Mouse (Mus musculus) c-Kit-positive CD71-negative TER-119-negative erythroid progenitor cells, embryonic 14.5 days (primary cell): Measurements from ENCODE around the gene Pias1.
"Not testable (repeated sequence)": the region's sequence is repeated elsewhere in the genome, so short reads cannot be mapped to it uniquely, and the experiment has no call there.

Experiments used
- DNase-seq: peaks from one replicate; pipeline ENCODE4 v3.0.0-alpha.2; 2013; ENCODE audit warnings: low read depth

Gene Pias1

DNA sequence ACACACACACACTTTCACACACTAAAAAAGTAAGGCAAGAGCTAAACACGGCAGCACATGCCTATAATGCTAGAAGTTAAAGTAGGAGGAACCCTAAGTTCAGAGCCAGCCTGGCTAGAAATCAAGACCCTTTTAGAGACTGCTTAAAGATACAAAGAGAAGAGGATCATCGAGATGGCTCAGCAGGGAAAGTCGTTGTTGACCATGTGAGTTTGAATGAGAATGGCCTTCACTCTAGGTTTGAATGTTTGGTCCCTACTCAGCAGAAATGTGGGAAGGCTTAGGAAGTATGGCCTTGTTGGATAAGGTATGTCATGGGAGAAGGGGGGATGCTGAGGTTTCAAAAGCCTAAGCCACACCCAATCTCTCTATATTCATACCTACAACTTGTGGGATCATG is 46.8 kb downstream of the Pias1 start:
- no peak for DNase-seq

DNA sequence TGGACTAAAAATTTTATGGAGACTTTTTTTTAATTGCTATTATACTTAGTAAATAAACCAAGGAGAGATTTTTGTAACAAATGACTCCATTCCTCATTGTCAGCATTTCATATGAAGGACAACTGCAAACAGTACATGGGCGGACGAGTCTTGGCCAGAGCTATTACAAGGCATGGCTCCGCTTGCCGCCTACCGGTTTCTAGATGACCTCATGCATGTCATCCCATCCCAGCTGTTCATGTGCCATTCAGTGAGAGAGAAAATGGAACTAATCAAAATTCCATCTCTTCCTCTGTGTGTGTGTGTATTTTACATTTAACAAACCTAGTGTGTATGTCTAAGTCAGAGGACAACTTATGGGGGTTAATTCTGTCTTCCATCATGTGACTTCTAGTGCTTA is 51.9 kb downstream of the Pias1 start:
- DNase-seq: no peak

DNA sequence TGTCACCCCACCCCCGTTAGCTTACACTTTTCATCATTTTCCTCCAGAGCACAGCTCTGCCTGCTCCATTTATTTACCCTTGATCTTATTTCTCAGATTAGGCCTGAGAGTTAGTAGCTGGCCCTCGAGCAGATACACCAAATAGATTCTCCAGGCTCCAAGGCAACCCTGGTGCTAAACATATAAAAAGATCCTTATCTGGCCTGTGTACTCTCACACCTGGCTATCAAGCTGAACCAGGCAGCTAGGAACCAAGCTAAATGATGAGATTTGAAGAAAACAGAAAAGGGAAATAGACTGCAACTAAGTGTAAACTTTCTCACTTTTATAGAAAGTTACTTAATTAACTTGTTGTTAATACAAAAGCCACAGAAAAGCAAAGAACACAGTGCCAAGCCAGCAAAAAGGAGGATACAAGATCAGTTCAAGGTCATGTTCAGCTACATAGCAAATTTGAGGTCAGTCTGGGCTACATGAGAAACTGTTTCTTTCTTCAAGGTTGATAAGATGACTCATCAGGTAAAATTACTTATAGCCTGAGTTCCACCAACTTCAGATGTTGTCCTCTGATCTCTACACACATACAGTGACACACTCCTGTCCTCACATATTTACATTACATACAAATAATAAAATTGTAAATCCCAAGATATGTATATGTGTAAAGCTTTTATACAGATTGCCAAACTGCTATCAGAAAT is 52.9 kb downstream of the Pias1 start:
- DNase-seq: no peak

DNA sequence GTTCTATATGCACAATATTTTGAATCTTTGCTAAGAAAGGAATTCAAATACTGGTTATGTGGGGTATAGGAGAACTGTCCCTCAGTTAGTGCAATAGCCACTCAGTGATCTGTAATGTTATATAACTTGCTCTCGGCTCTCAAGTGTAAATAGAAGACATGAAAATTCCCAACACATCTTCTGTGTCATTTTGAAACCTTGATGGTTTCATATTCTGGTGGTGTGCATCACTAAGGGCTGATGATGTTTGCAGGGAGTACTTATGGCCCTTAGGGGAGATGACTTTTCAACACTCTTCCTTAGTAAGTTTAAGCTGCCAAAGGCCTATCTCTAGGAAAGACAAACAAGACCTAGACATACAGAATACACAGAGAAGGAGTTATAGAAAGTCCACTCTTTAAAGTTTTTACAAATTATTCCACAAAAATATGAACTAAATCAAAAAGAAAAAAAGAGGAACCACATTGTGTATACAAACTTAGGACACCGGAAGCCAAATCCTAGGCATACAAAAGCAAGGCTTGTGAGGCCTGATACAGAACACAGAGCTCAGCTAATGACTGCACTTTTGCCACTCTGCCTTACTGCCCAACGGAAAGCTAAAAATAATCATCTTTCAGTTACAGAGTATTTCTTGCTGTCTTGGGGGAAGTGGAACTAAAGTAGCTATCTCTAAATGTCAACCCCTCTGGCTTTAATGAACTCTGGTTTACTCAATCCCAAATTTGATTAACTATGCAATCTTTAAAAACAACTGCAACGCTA is 55.0 kb downstream of the Pias1 start:
- DNase-seq: no peak

DNA sequence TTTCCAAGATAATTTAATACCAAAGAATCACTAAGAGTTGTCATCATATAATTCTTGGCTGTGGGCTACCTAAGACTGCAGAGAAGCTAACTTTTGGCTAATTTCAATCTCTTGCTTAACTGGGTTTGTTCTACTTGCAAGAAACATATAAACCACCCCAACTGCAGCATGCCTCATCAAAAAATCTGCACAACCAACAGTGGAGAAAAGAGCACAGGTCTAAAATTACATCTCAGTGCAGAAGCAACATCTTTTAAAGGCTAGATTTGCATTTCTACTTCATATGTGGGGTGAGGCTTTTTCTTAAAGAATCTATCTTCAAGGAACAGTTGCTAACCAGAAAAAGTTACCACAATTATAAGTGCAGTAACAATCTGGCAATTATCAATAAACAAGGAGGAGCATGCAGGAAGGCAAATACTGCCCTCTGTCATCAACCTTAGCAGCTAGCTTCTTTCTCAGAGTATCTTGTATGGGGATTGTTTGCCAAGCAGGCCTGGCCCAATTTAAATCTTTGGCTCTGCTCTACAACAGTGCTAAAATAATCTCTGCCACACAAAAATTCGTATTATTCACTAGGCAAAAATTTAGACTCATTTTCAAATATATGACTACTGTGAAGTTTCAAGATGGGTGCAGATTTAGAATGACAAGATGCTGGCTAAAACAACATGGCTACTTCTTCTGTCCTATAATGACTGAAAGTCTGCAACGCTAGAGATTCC is 62.7 kb downstream of the Pias1 start:
- no peak for DNase-seq

DNA sequence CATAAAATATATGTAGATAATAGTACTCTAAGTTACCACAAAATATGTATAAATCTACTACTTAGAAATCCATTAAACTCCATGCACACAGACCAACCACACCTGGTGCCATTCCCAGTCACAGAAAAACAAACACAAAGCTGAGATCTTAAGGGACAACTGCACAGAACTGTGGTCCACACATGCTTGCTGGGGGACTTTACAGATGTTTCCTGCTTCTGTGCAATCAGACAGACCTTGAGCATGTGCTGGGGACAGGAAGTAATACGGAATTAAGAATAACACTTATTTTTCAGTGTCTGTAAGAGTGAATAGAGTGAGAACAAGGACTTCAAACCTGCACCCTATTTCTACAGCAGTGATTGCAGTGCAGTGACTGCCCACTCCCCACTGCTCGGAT is 66.8 kb downstream of the Pias1 start:
- DNase-seq: no peak

DNA sequence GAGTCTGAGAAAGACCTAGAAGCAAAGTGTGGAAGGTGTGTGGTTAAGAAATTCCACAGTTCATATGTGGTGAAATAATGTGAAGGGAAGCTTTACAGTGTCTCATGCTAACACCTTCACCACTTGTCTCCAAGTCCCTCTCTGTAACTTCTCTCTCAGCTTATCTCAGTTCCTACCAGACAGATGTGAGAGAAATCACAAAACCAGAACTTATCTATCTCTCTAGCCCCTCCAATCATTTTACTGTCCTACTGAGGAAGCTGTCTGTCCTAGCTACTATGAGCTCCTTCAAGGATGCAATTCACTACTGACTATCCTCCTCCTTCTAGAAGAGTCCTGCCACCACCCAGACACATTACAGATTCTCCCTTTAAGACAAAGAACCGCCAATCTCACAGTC is 70.7 kb downstream of the Pias1 start:
- no peak for DNase-seq

DNA sequence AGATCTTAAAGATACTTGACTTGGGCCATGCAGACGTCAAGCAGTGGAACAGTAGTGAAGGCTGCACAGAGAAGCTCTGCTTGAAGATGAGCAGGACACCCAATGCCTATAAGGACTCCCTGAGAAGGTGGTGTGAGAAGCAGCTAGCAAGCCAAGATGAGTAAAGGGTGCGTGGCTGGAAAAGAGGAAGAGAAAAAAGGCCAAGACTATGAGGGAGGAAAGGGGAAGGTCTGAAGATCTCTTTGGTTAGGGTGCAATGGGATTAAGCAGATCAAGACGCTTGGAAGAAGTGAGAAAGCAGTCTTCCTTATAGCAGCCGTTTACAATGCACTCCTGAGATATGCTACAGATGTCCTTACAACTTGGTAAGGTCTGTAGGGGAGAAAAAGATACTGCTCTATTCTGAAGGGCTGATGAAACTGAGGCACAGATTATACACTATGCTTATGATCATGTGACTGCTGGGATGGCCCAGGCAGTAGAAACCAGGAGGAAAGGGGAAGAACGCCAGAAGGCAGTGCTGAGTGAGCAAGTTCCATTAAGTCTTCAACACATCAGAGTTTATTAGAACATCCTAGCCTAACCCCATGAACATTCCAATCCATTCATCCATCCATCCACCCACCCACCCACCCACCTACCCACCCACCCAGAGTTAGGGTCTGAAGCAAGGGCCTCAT is 74.2 kb downstream of the Pias1 start:
- DNase-seq: no peak

DNA sequence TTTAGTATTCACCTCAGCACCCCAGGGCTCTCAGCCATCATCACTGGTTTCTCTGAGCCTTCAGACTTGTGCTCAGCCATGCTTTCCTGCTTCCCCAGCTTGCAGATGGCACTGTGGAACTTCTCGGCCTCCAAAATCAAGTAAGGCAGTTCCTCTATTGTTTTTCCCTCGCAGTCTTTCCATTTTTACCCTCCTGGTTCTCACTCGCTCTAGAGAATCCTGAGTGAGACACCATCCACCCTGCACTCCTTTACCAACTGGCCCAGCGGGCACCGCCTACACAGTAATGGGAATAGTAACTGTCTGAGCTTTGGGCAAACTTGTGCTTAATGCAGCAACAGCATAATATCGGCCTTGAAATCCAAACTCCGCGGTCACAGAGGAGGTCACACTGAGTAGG is 82.7 kb downstream of the Pias1 start:
- DNase-seq: no peak

DNA sequence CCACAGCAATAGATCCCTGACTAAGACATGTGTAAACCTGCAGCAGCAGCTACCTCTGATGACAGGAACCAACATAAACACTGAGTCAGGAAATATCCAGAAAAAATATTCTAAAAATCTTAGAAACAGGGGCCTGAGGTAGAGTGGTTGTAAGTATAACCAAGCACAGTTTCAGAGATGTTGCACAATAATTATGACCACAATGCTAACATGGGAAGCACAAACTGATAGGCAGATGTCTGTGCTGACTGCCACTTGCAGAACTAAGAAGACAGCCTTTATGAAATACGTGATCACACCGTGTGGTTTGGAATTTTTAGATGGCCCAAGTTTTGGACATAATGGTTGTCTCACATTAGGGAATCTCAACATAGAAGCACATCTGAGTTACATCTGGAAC is 83.9 kb downstream of the Pias1 start:
- DNase-seq: no peak

DNA sequence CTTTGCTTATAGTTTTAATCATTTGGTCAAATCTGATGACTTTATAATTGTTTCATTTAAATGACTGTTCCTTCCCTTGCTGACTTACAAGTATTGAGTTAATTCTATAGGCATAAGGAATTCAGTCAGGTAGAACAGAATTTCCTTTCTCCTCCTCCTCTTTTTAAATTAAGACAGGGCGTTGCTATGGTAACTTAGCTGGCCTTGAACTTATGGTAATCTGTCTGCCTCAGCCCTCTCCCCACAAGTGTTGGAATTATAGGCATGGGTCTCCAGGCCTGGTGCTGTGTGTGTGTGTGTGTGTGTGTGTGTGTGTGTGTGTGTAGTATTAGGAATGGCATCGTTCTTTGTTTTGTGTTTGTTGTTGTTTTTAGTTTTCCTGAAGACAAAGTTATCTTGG is 86.0 kb downstream of the Pias1 start:
- no peak for DNase-seq

DNA sequence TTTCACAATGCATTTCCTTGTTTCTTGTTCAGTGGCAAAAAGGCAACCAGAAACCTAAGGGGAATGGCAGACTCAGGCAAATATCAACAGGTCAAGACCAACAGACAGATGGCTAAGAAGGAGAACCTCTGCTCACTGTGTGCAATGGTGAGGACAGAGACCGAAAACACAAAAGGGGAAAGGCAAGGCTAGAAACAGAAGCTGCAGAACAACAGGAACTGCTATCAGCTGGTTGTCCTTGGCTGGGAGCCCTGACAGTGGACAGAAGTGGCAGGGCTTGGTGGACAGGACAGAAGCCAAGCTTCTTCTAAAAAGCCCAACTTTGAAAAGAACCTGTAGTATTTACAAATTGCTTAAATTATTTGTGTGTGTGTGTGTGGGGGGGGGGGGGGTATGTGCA is 93.2 kb downstream of the Pias1 start:
- DNase-seq: no peak

DNA sequence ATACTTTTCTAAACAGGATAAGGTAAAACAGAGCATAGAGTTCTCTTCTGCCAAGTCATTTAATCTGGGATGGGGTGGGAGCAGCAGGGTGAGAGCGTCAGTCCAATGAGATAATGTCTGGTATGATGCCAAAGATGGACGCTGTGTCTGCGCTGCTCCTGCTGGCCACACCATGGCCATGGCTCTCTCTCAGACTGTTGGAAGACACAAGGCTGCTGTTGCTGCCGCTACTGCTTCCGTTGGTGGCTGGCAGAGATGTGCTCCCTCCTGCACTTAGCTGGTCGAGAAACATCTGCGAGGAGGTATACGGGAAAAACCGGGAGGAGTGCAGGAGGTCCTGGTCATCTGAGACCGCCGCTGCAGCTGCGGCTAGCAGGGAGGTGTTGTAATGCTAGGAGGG is 105.9 kb downstream of the Pias1 start:
- no peak for DNase-seq

DNA sequence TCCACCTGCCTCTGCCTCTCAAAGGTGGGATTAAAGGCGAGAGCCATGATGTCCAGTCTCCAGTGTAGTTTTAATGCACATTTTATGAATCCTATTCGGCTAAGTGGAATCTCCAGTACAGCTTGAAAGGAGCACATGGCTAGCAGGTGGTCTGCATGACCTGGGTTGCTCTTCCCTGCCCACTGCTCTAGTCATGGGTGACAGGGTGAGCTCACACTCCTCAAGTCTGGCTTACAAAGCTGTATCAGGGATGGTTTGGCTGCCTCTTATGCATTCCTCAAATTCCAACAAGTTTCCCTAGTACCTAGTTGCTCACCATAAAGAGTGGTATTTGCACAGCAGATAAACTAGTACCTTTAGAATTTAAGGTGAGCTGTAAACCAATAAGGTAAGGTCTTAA is 109.9 kb downstream of the Pias1 start:
- no peak for DNase-seq

DNA sequence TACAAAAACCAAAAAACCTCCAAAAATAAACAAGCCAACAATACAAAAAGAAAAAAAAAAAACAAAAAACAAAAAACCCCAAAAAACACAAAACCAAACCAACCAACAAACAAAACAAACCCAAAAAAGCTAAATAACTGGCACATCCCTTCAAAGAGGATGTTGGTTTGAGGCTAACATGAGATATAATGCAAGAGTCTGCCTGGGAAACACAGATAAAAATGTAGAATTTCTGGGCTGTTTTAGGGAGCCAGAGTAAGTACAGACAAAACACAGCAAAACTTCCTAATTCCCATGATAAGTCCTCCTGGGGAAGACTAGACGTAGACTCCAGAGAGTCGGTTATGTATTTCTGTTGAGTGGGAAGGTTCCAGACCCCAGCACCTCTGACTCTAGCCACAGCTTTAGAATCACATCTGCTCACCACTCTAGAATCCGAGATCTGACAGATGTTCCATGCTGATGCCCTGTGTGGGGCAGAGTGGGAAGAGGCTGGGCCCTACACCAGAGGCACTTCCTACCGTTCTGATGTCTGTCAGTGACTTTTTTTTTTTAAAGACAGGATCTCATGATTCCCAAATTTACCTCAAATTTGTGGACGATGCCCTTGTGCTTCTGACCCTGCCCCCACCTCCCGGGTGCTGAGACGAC is 110.6 kb downstream of the Pias1 start:
- DNase-seq: no peak

DNA sequence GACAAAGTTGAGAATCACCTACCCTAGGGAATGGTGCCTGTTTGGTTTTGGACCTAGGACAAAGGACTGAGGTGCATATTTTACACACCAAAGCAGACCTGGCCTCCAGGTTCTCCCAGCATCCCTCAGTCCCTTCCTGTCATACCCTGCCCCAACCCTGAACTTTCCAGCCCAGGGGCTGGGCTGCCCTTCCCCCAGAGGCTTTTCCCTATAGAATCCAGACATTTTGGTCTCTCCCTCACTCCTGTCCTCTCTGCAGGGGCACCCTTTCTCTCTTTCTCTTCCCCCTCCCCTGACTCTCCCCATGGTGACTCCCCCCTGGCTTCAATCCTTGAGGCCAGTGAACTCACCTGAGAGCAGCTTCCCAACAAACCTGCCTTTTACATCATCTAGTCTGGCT is 117.0 kb downstream of the Pias1 start:
- no peak for DNase-seq

DNA sequence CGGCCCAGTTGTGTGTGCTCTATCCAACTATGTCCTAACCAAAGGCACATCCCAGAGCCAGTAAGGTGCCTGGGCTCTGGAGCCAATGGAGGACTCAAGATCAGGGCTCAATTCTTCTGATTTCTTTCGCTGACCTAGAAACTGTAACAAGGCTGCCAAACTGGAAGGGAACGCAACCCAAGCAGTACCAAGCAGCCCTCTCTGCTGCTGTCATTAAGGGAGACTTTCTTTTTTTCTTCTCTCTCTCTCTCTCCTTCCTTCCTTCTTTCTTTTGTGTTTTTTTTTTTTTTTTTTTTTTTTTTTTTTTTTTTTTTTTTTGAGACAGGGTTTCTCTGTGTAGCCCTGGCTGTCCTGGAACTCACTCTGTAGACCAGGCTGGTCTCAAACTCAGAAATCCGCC is 118.5 kb downstream of the Pias1 start:
- DNase-seq: not testable (repeated sequence)

DNA sequence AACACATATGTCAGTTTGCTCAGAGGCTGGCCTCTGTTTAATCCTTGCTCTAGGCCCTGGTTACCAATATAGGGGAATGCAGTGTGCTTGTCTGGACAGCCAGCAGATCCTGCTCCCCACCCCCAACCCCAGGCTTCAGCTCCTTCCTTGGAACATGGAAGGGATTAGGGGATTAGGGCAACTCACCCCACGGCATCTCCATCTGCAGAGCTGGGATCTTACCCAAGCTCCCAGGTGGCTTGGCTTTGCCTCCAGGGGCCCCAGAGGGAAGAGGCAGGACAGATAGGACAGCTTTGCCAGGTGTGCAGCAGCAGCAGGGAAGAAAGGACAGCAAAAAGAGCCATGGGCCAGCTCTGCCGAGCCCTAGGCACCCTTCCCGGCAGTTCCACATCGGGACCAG is 126.9 kb downstream of the Pias1 start:
- DNase-seq: no peak

DNA sequence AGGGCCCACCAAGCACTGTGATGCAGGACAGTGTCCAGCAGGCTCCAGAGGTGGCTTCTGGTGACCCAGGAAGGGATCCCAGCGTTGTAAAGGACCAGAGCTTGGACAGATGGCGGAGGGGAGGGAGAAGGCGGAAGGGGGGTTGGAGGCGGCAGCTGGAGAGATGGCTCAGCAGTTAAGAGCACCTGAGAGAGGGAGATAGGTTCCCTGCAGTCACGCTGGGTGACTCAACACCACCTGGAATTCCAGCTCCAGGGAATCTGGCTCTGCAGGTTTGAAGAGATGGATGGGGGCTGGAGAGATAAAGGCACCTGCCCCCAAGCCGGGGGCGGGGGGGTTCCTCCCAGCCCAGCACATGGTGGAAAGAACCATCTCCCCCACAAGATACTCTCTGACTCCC is 127.6 kb downstream of the Pias1 start:
- DNase-seq: not testable (repeated sequence)

DNA sequence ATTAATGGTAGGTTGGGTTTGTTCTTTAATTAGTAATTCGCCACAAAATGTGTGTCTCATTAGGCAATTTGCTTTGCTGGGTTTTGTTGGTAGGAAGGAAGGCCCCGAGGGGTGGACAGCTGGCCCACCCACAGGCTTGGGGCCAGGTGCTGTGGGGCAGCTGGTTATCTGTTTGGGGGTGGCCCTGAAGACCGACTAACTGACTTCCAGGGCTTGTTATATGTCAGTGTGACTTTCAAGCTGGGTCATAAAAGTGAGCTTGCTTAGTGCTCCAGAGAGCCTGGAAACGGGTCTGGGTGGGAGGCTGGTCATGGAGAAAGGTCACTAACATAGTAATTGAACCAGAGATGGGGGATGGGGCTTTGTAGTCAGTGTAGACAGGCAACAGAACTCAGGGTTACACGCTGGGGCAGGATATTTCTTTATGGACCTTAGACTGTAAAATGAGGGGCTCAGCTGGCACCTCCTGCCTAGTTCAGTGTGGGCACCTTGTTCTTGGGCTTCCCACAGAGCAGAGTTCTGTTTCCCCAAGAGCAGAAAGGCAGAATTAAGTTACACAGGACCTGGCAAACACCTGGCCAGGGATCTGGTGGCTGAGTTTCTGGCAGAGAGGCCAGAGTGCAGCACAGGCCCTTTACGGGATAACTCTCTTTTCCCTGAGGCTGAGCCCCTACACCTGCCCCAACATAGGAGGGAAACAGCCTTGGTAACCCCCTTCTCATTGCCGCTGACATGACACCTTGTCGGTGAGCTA is 129.3 kb downstream of the Pias1 start:
- no peak for DNase-seq

DNA sequence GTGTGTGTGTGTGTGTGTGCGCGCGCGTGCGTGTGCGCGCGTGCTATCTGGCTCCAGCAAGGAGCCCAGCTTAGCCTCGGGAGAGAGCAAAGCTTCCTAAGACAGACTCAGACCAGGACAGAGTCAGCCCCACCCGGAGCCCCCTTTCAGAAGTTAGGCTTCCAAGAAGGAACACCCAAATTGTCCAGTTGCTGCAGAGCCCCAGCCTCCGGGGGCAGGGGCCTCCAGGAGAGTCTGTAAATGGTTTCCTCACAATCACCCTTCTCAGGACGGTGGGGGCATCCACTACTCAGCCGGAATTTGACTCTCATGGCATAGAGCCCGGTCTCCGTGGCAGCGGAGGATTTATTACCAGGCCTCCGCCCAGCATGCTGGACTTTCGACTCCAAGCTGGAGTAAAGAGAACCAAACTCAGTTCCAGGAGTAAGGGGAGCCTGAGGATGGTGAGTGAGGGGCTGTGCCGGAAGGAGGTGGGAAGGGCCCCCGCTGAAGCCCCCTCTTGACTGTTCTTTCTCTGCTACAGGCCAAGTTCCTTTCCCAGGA is 129.9 kb downstream of the Pias1 start, which contains the start of gene Calml4:
Gene Calml4 (plus strand): TSS at position 362 of the 543 bp plus-strand sequence.
- DNase-seq: no peak
